Mouse (Mus musculus) liver, embryonic 14.5 days (tissue): Measurements from ENCODE around the gene Etv6.

Source experiments
- CTCF ChIP-seq: IDR thresholded peaks from 2 replicates; pipeline ENCODE4 v1.5.1; 2016; ENCODE audit warnings: antibody characterized with exemption, low read depth, control low read depth
- EP300 ChIP-seq: IDR thresholded peaks from 2 replicates; pipeline ENCODE4 v1.6.1; 2016; ENCODE audit warnings: antibody characterized with exemption, low read depth

DNA sequence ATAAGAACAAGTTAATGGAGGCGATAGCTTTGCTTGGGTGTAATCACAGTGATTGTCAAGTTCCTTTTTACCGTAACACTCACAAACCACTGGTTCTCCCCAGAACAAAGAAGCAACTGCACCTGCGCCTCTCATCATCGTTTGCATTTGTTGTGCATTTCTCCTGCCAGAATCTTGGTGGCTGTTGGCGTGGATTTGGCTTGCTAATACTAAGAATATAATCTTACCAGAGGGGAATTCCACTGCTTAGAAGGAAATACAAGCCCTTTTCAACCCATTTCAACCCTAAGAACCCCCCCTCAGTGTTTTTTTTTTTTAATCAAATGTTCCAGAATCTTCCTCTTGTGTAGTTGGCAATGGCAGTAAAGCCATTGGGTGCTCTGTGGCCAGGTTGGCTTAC lies 87.4 kb downstream of the Etv6 start:
- TF ChIP-seq EP300, result no peak
- TF ChIP-seq CTCF, result no peak
